Mouse (Mus musculus) liver (tissue): ENCODE results near the gene Cysrt1.

ENCODE experiments used
- DNase-seq: peaks from one replicate; pipeline ENCODE4 v3.0.0-alpha.2; 2020; ENCODE audit warnings: mixed read lengths

Gene Cysrt1

DNA sequence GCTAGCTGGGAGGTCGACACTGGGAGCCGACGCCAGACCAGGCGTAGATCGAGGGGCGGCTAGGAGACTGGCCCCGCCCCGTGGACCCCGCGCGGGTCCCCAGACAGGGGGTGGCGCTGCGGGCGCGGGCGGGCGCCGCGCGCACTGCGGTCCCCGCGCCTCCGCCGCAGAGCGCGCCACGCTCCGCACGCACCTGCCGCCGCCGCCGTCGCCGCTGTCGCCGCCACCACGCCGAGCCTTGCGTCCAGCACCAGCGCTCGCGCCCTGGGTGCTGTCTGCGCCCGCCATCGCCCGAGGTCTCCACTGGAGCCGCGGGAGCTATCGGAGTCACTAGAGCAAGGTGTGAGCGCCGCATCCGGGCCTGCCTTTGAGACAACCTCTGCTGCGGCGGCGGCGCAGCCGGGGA, at the start of gene Cysrt1, which contains the start of gene Rnf208:
Cysrt1 (minus strand) TSS at position 352 of the 406 bp plus-strand sequence.
Rnf208 (plus strand) TSS at position 155 of the 406 bp plus-strand sequence.
- DNase-seq: no peak

- DNase-seq: no peak
These were observed 49.2 kb upstream of the Cysrt1 start for GRCm38 (mm10) chr2:25291184-25292053.

- no peak for DNase-seq
These were observed 48.5 kb upstream of the Cysrt1 start for GRCm38 (mm10) chr2:25290816-25291130.

- no peak for DNase-seq
These were observed 48.0 kb upstream of the Cysrt1 start for GRCm38 (mm10) chr2:25290101-25290815.

- no peak for DNase-seq
These were observed 47.4 kb upstream of the Cysrt1 start, which contains the start of gene Lrrc26 for GRCm38 (mm10) chr2:25289651-25290050. Gene Lrrc26 (plus strand): TSS chr2:25289915.

DNA sequence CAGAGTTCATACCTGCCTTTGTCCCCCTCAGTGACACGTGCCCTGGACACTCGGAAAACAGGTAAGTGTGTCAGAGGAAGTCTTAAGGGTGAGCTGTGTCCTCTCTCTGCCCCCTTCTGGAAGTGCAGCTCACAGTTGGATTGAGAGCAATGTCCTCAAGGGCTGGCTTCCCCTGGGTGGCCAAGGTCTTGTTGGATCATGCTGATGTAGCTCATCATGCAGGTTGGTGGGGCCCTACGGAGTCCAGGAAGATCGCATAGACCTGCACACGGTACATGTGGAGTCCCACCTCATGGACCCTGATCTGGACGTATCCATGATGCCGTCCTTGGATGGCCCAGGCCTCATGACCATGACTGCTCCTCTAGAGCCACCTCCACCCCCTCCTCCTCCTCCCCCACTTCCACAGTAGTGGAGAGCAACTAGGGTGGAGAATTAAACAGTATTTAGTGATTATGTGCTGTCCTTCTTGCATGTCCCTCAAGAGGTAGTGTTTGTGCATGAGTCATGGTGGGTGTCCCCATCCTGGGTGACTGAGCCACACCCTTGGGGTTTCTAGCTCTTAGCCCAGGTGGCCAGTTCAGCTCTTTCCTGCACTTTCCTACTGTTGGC, 46.6 kb upstream of the Cysrt1 start:
- DNase-seq: no peak

GRCm38 (mm10) chr2:25287927-25288649, 45.8 kb upstream of the Cysrt1 start, which contains the start of gene Tmem210:
Gene Tmem210 (plus strand): TSS chr2:25288145.
- no peak for DNase-seq

GRCm38 (mm10) chr2:25286837-25287636, 44.8 kb upstream of the Cysrt1 start:
- DNase-seq: no peak

DNA sequence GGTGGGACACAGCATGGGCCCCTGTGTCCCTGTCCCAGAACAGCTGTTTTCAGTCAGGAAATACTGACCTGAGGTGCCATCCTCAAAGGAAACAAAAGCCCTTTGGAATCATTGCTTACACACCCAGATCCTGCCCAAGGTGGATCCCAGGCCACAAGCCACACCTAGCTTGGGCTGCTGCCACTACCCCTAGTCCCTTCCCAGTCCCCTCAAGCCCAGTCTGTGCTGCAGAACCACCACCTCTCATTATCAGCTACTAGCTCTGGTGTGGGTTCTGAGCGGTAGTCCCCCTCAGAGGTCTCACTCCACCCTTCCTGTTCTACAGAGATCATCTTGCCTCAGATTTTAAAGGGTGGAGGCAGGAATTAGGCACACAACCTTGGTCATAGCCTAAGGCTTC, 44.1 kb upstream of the Cysrt1 start:
- DNase-seq: no peak

DNA sequence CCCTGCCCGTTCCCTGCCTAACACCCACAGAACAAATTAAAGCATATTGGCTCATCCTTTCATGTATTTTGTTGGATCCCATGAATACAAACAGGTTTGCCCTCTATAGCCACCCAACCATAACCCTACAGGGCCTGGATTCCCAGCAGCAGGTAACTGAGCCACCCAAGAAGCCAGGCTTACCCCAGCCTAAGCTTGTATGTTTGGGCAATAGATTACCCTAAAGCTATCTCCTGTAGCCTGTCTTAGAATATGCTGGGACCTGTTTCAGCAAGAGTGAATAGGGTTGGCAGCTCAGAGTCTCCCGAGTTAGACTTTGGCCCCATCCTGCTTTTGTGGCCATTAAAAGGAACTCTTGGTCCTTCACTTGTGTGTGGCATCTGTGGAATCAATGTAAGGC, 43.3 kb upstream of the Cysrt1 start:
- DNase-seq: no peak

DNA sequence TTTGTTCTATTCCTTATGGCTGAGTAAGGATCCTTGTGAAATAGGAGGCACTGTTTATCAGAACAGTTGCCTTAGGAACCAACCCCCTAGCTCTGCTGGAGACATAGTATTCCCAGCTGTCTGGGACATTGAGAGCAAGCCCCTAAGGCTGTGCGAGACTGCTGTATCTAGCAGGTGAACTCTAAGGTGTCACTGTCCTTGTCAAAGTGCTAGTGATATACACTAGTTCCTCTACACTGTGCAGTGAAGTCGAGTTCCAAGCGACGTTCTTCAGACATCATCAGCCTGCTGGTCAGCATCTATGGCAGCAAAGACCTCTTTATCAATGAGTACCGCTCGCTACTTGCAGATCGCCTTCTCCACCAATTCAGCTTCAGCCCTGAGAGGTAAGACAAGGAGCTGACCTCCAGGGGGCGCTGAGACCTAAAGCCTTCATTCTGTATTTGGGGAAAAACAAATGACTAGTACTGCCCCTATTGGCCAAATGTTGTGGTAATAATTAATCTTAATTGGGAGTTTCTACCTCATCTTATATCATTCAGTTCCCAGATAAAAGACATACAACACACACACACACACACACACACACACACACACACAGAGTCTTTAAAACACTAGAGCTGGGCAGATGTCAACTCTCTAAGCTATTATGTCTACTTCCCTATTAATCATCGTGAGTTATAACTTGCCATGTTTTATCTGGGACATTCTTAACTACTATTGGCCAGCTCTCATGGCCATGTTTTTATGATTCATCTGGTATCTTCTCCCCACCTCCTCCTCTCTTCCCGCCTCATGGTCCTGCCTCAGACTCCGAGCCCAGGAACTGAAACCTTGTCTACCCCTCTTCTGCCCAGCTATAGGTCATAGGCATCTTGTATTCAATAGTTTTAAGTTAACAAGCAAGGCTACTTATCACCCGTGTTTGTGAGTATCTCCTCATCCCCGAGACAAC, 37.0 kb upstream of the Cysrt1 start:
- peak; percentile 80 for DNase-seq

GRCm38 (mm10) chr2:25273010-25273409, 30.8 kb upstream of the Cysrt1 start:
- no peak for DNase-seq

GRCm38 (mm10) chr2:25272515-25272914, 30.3 kb upstream of the Cysrt1 start:
- no peak for DNase-seq

DNA sequence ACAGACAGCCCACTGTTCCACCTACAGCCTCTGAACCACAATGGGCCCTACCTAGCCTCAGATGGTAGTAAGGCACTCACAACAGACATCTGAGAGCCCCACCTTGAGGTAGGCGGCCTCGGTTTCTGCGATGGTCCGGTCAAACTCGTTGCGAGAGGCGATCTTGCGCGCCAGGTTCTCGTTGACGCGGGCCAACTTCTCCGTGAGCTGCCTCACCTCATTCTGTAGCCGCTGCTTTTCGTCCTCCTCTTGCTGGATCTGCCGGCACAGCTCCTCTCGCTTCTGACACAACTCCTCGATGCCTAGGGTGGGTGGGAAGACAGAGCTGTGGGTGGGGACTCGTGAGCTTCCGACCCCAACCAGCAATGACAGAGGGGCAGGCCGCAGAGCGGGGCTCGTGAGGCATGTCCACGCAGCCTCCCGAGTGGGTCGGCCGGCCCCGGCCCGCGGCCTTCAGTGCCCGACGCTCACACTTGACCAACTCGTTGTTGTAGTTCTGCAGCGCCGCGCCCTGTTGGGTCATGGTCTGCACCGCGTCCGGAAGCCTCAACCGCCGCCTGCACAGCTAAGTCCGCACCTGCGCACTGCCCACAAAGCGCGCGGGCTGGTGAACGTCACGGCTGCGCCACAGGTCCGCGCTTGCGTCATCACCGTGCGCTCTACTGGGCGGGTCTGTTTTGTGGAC, 29.7 kb upstream of the Cysrt1 start, which contains the start of the genes Ssna1 and Anapc2:
Ssna1 (minus strand) TSS at position 612 of the 685 bp plus-strand sequence.
Anapc2 (plus strand) TSS at position 652 of the 685 bp plus-strand sequence.
- DNase-seq: peak; percentile 98

- no peak for DNase-seq
These were observed 25.6 kb upstream of the Cysrt1 start for GRCm38 (mm10) chr2:25267746-25268309.

DNA sequence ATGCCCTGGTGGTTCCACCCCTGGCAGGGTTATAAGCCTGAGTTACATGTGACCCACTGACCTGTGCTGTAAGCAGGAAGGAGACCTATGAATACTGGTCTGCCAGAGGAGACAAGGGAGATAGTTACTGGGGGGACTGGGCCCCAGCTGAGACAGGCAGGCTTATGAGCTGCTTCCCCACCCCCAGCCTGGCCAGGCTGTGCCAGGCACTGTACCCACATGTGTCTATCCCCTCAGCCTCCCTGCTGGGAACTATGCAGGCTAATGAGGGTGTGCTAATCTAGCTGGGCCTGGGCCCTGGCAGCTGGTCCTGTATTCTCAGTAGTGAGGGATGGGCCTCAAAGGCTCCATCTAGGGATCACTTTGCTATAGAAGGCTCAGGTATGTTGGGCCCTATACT, 25.0 kb upstream of the Cysrt1 start:
- DNase-seq: no peak

GRCm38 (mm10) chr2:25266720-25267119, 24.5 kb upstream of the Cysrt1 start:
- DNase-seq: peak; percentile 51

DNA sequence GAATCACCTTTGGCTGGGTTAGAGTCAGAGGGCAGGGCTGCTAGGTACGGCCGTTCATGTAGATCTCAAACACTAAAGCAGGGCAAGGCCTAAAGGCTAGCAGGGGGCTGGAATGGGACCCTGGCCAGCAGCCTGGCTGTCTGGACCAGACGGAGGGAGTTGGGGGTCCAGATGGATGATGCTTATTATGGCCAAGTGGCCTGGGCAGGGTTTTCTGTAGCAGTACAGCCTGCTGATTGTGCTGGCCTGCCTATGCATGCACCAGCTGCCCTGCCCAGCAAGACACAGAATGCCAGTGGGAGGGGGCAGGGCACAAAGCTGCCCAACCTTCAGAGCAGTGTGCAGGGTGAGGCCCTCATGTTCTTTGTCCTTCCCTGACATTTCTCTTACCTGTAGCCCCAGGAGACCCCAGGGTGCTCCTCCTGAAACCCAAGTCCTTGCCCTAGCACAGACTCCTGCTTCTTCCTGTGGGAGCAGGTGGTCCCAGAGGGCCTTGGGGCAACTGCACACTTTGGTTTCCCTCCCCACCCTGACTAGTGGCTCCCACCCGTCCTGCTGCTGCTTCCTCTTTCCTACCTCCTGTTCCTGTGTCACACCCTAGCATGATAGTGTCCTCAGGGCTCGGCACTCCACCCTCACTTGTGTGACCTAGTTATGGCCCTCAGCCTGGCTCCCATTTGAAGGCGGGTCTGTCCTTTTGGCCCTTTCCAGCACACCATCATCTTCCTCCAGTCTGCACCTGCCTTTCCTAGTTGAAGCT, 23.8 kb upstream of the Cysrt1 start:
- DNase-seq: peak; percentile 47

DNA sequence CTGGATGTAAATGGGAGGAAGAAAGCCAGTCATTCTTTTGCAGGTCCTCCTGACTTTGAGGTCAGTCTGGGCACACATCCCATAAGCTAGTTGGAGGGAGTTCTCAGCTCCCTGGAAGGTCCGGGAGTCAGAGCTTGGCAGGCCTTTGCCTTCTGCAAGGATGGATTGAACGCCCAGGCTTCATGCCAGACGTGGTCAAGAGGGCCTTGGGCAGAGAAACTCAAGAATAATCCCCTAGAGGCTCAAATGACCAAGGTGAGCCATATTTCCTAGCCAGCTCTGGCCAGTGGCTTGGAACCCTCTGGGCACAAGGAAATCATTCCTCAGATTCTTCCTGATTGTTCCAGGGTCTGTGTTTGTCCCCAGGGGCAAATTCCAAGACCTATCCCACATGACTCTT, 22.6 kb upstream of the Cysrt1 start:
- DNase-seq: no peak
